Mouse (Mus musculus) erythroblast, embryonic 14.5 days (primary cell): Measurements from ENCODE around the gene Ramp2.

Experiments used
- GATA1 ChIP-seq: IDR thresholded peaks from 2 replicates; pipeline ENCODE4 v1.6.1; 2012; ENCODE audit warnings: low read length, inconsistent platforms, mixed read lengths
- TAL1 ChIP-seq: IDR thresholded peaks from 3 replicates; pipeline ENCODE4 v1.6.1; 2012; ENCODE audit warnings: low read length, inconsistent platforms, mixed read lengths

GRCm38 (mm10) chr11:101259948-101260825, 14.4 kb downstream of the Ramp2 start, which contains the start of gene Wnk4:
- TF ChIP-seq TAL1 (peak; percentile 92), GATA1 (peak; percentile 87)
